Mouse (Mus musculus) gastrocnemius, postnatal 10 days (tissue): Measurements from ENCODE around the gene 1520401A03Rik. TPM values are rescaled to one million over a fixed set of nuclear protein-coding genes. Genes with fewer than 3 reads are reported as not detected.
A peak's percentile ranks its signal among the peaks of the same experiment; 100 is the strongest.
"Not testable (repeated sequence)": the region's sequence is repeated elsewhere in the genome, so short reads cannot be mapped to it uniquely, and the experiment has no call there.

ENCODE experiments used
- DNase-seq: peaks from one replicate; pipeline ENCODE4 v3.0.0; 2021; ENCODE audit warnings: mixed read lengths
- long read RNA-seq, 2 experiments: library from polyadenylated mRNA; stranded (forward); transcript quantifications; one replicate each; pipeline ENCODE4 v2.0.0; 2021
- total RNA-seq, 2 experiments: library from RNA; stranded (reverse); gene quantifications; 2 replicates each; pipeline ENCODE4 v1.2.3; 2021

1520401A03Rik gene
- under 1 TPM; 0.12 to 0.23 TPM for total RNA-seq
- long read RNA-seq, experiment 1, result 0 reads
- long read RNA-seq, experiment 2, result 0 reads

- DNase-seq, result no peak
These were observed at the start of gene 1520401A03Rik for GRCm38 (mm10) chr17:23722376-23723125. Gene 1520401A03Rik, minus strand, starts transcription at chr17:23722783.

- not testable (repeated sequence) for DNase-seq
These were observed 49.6 kb upstream of the 1520401A03Rik start for GRCm38 (mm10) chr17:23772219-23772556.

- DNase-seq, result peak; percentile 97
These were observed 49.0 kb upstream of the 1520401A03Rik start, which contains the start of gene Flywch1 for GRCm38 (mm10) chr17:23771284-23772218. Gene Flywch1, minus strand, starts transcription at chr17:23771602.

GRCm38 (mm10) chr17:23770896-23771283 is 48.3 kb upstream of the 1520401A03Rik start:
- no peak for DNase-seq

GRCm38 (mm10) chr17:23770493-23770892 is 47.9 kb upstream of the 1520401A03Rik start:
- DNase-seq, result no peak

- DNase-seq, result no peak
These were observed 40.4 kb upstream of the 1520401A03Rik start for GRCm38 (mm10) chr17:23762976-23763375.

GRCm38 (mm10) chr17:23761155-23761554 is 38.6 kb upstream of the 1520401A03Rik start:
- DNase-seq, result no peak

GRCm38 (mm10) chr17:23760231-23760630 is 37.6 kb upstream of the 1520401A03Rik start:
- no peak for DNase-seq

GRCm38 (mm10) chr17:23758801-23759200 is 36.2 kb upstream of the 1520401A03Rik start:
- no peak for DNase-seq

GRCm38 (mm10) chr17:23757581-23757980 is 35.0 kb upstream of the 1520401A03Rik start:
- no peak for DNase-seq

GRCm38 (mm10) chr17:23755689-23756088 is 33.1 kb upstream of the 1520401A03Rik start:
- DNase-seq, result no peak

GRCm38 (mm10) chr17:23749400-23750191 is 27.0 kb upstream of the 1520401A03Rik start:
- DNase-seq, result no peak

GRCm38 (mm10) chr17:23748631-23749391 is 26.2 kb upstream of the 1520401A03Rik start:
- peak; percentile 51 for DNase-seq

GRCm38 (mm10) chr17:23748026-23748425 is 25.4 kb upstream of the 1520401A03Rik start:
- DNase-seq, result no peak

GRCm38 (mm10) chr17:23747471-23747870 is 24.9 kb upstream of the 1520401A03Rik start:
- DNase-seq, result no peak

GRCm38 (mm10) chr17:23746767-23747166 is 24.2 kb upstream of the 1520401A03Rik start:
- no peak for DNase-seq

- DNase-seq, result peak; percentile 15
These were observed 23.7 kb upstream of the 1520401A03Rik start for GRCm38 (mm10) chr17:23746311-23746710.

GRCm38 (mm10) chr17:23745301-23746251 is 23.0 kb upstream of the 1520401A03Rik start, which contains the start of gene Kremen2:
Gene Kremen2, minus strand, starts transcription at chr17:23745833.
- peak; percentile 14 for DNase-seq

- DNase-seq, result no peak
These were observed 22.1 kb upstream of the 1520401A03Rik start for GRCm38 (mm10) chr17:23744651-23745050.

- DNase-seq, result no peak
These were observed 21.5 kb upstream of the 1520401A03Rik start for GRCm38 (mm10) chr17:23744076-23744475.
